Mouse (Mus musculus) frontal cortex, adult (tissue): ENCODE results near the gene Lsp1.

Source experiments
- ATAC-seq: cut with Nextera tagmentation; 2 replicates; pipeline ENCODE4 v1.9.2; 2017; ENCODE audit warnings: mild to moderate bottlenecking, moderate library complexity, mixed read lengths; ENCODE audit not compliant: low TSS enrichment

The Lsp1 gene

DNA sequence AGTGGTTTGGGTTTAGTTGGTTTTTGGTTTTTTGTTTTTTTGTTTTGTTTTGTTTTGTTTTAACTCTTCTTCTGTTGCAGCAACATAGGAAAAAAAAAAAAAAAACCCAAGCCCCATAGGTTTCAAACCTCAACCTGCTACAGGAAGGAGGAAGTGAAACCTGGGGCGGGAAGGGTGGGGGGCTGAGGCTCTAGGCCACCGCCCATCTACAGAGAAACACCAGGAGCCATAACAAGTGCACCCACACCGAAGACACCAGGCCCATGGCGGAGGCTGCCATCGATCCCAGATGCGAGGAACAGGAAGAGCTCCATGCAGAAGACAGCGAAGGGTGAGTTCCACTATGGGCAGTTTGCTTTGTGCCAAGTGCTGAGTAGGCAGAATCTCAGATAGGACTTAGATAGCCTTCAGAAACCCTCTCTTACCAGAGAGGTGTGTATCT, at the start of gene Lsp1:
Gene Lsp1, plus strand, starts transcription at position 174 of the 442 bp plus-strand sequence.
- ATAC-seq, result no peak

DNA sequence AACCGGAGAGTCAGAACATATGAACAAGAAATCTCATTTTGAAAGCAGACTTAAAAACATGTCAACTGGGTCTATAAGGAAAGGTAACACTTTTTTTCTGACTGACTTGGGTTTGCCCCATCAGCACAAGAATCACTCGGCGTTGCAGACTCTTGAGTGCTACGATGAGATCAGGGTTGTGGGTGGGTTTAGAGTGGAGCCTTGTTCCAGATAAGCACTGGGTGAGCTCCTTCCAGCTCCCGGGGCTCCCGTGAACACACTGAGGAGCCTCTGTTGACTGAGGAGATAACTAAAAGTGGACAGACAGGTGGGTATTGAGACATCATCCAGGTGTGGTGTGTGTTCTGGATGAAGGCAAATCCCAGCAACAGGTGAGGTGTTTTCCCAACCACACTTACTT, 47.3 kb upstream of the Lsp1 start:
- ATAC-seq, result no peak

DNA sequence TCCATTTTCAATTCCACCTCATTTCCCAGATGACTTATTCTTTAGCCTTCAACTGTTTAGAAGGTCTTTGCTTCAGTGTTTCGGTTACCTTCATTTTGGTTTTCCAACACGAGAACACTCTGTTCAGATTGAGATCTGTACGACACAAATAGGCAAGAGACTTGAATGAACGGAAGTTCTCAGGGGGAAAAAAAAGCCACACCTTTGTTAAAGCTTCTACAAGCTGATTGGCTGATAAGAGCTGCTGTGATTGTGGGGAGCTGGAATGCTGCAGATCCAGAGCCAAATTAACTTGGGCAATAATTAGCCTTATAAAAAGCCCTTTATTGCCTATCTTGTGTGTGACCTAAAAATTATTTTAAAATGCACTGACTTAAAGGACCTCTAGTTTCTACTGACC, 45.3 kb upstream of the Lsp1 start:
- ATAC-seq, result no peak

DNA sequence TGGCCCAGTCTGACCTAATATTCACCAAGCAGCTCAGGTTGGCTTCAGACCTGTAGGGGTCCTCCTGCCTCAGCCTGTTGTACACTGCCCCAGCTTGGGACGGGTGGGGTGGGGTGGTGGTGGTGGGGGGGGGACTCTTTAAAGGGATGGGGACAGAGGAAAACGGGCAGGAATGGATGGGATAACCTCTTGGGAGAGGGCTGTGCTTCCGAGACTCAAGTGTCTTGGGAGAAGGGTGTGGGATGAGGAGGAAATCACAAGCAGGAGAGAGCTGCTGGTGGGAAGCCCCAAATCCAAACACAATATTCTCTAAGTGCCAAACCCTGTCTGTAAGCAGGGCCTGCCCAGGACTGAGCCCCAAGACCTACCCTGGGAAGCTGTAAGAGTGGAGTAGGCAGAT, 44.4 kb upstream of the Lsp1 start:
- no peak for ATAC-seq

DNA sequence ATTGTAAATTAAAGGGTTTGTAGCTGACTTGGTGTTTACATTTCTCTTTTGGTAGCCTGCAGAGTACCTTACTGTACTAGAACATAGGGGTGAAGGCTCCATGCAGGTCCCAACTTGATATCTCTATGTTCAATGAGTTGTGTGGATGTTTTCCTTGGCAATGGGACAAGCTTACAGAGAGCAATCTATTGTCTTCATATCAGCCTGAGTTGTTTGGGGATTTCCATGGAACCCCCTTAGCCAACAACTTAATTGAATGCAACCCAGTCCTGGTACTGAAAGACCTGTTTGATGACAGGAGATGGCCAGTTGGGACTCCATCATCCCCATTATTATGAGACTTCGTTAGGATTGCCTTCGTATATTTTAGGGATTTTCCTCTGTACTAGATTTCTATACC, 42.6 kb upstream of the Lsp1 start:
- ATAC-seq, result no peak

DNA sequence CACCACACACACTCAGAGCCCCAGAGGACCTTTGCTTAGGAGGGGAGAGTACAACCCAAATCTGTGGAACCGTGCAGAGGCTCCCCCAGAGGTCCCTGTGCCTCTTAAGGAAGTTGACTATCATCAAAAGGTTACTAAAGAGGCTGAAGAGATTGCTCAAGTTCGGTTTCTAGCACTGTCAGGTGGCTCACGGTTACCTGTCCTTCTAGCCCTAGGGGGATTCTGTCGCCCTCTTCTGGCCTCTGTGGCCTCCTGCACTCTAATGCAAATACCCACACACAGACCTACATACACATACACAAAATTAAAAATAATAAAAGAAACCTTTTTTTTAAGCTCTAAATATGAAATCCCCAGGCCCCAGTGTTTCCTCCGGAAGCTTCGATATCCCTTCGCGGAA, 41.9 kb upstream of the Lsp1 start:
- ATAC-seq, result no peak

DNA sequence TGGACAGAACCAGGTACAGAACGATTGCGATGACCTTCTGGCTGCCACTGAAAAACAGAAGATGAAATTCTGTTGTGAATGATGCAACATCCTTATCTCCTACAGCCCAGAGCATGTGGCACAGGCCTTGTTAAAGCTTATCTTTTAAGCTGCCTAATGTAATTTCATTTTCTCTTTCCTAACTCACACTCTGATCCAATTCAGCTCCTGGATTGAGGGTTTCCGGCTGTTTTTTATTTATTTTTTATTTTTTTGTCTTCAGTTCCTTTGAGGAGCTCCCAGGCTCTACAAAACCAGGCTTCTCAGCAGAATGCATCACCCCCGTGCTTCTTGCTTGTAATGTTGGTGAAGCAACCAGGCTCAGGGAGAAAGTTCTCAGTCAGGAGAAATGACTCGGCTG, 40.7 kb upstream of the Lsp1 start:
- no peak for ATAC-seq

DNA sequence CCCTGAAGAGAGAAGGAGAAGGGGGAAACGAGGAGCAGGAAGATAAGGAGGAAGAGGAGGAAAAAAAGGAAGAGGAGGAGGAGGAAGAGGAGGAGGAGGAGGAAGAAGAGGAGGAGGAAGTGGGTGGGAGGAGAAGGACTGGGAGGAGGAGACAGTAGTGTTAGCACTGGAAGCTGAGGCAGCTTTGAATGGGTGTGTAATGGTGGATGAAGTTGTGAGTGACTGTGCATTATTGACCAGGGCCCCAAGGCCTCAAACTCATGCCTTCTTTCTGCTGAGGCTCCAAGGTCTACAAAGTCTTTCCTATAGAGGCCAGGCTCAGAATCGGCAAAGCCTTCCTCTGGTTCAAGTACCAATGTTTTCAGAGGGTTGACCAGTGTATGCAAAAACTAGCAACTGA, 38.8 kb upstream of the Lsp1 start:
- ATAC-seq, result no peak

DNA sequence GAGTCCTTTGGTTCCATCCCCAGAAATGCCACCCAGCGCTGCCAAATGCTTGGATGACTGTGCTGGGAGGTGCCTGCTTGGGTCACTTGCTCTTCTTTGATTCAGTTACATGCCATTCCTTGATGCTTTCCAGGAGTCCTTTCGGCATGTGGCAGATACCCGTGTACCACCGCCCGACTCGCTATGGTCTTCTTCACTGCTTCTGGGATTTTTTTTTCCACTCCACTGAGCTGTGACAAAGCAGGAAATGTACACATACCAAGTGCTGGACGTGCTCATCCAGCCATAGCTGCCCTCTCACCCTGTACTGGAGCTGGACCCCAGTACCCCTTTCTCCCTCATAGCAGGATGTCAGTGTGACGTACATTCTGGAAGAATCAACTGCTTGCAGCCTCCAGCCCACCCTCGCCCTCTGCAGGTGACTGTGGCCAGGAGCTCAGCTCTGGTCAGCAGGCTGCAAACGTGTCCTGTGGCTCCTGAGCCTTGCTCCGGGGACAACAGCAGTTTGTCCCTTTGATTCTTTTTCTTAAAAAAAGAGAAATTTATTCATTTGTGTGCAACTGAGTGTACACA, 34.9 kb upstream of the Lsp1 start:
- ATAC-seq, result no peak

DNA sequence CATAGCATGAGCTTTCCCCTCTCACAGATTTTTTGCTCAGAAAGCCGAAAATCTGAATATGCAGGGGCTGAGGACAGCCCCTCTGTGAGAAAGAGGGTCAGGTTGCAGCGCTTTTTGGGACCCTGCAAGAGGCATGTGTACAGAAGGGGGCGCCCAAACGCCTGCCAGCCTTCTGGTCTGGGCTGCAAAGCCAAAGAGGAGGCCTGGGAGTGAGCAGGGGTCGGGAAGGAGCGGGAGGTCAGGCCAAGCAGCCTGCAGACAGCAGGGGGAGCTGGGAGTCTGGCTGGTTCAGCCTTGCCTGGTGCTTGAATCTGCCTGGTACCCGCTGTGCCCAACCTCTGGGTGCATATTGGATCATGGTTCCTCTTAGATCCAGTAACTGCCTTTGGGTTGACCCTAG, 32.4 kb upstream of the Lsp1 start:
- ATAC-seq, result no peak

DNA sequence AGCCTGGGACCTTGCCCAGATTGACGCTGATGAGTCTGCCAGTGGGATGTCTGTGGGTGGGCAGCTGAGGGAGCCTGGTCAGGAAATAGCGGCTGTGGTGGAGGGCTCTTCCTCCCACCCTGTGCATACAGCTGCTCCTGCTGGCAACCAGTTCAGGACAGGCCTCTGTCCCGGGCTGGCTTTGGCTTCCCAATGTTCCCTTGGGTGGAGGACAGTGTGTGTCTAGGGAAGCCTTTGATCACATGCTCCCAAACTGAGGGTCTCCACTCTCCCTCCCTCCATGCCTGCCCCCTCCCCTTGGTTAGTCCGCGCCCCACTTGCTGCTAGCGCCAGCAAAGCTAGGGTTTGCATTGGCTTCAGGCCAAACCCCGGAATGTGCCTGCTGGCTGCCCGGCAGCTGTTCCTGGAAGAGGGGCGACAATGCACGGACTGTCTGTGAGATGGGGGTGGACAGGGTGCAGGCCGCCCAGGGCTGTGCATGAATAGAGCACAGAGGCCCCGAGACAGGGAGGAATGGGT, 30.4 kb upstream of the Lsp1 start:
- no peak for ATAC-seq

DNA sequence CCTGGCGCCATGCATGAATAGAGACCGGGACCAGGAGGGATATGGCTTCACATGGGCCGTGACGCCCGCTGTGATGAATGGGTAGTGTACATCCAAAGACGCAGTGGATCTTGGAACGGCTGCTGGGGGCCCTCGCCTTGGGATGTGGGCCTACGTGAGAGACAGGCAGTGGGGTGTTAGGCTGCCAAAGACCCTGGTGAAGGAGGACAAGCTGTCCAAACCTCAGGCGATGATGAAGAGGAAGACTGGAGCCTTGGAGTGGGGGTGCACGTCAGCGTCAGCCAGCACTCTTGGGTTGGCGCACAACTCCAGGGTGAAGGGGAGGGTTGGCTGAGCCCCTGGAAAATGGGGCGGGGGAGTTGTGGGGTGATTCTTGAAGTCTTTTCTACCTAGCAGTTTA, 29.5 kb upstream of the Lsp1 start:
- no peak for ATAC-seq

DNA sequence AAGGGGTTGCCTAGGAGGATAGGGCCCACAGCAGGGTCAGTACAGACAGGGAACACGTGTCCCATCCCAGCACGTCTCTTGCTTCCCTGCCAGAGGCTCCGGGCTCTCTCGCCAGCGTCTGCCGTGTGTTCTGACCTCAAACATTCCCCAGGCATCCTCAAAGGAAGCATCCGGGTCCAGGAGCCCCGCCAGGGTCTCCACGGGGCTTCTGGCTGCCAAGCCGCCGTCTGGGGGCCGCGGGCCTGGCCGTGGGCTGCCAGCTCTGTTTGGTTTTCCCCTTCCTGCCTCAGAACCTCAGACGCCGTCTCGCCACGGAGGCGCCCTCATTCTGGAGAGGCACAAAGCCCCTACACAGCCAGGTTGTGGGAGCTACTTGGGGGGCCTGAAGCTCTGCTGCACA, 27.0 kb upstream of the Lsp1 start:
- no peak for ATAC-seq

DNA sequence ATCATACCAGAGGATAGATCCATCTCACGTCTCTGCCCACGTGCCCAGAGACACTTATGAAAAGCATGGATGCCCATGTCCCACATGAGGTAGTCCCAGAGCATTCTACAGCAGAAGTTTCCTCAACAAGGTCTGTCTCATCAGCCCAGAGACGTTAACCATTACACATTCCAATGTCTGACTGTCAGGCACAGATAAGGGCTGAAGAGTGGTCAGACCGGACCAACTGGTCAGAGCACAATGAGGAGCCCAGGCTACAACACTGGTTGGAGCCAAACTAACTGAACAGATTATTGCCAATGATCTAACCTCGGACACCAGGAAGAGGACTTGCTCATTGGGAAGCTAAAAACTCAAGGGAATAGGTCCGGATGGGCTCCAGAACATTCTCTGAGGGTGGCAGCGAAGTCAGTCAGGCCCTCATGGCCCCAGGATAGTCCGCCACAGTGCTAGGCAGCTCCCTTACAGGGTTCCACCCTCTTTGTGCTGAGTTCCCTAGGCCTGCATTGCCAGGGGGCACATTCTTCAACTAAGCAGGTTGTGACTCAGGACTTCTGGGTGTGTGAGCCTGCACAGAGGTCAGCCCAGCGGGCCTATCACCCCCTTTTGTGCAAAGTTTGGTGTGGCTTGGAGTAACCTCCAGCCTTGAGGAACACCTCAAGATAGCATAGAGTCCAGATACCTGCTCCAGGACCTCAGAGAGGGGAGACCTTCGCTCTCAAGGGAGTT, 26.3 kb upstream of the Lsp1 start, which contains the start of gene Syt8:
Gene Syt8, plus strand, starts transcription at position 714 of the 729 bp plus-strand sequence.
- ATAC-seq, result no peak

DNA sequence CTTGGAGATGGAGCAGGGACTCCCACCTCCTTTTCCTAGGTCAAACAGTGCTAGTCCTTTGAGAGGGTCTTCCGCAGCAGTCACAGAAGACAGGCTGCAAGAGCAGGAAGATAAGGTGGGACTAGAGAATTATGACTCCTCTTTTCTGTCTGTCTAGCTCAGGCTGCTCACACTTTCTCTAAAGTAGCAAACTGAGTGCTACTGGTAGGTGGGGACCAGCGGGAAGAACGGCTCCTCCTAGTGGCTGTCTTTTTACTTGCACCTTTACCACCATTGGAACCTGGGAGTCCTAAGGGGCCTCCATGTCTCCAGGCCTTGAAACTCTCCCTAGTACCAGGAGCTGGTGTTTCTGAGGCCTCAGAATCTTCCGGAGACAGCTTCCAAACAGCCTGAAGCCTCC, 25.1 kb upstream of the Lsp1 start:
- peak; percentile 91 for ATAC-seq

DNA sequence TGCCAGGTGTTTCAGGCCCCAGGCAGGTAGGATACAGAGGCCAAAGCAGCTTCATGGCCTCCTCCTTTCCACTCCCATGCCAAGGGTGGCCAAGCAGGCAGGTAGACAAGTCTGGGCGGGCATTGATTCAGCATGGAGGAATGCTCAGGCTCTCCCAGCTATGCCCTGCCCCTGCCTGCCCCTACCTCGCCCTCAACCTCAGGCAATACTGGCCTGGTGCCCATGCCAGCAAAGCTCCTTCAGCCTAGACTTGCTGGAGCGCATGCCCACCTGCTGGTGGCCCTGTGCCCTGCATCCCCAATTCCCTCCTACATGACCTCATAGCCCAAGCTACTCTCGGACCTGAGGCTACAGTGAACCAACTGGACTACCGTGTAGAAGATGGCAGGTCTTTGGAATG, 23.3 kb upstream of the Lsp1 start:
- no peak for ATAC-seq

DNA sequence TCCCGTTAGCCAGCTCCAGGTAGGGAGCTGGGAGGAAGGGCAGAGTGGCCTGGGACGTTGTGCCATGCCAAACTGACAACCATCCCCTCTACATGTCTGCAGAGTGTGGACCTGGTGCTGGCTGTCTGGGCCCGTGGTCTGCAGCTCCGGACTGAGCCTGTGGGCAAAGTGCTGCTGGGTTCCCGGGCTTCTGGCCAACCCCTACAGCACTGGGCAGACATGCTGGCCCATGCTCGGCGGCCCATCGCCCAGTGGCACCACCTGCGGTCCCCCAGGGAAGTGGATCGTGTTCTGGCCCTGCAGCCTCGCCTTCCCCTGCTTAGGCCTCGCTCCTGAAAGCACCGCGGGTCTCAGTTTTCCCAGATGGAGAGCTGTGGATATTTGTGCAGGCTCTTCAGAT, 20.6 kb upstream of the Lsp1 start:
- no peak for ATAC-seq

DNA sequence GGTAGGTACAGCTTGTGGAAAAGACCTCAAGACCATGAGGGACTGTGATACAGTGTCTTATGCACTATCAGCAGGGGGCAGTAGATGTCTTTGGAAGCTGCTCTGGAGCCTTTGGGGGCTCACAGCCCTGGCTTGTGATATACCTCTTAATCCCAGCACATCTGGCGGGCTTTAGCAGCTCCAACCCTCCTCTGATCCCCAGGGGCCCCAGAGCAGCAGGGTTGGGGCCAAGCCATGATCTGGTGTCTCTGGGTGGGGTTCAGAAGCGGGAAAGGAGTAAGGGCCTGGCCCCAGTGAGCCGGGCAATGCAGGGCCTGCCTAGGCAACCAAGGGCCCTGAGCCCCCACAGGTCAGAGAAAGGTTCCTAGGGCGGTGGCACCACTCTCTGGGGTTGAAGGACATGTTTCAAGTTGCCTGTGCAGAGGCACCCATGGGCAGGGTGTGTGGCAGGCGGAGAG, 19.9 kb upstream of the Lsp1 start:
- ATAC-seq, result 0 out of 2 replicates have a peak, but pooled peaks have one; percentile 59

DNA sequence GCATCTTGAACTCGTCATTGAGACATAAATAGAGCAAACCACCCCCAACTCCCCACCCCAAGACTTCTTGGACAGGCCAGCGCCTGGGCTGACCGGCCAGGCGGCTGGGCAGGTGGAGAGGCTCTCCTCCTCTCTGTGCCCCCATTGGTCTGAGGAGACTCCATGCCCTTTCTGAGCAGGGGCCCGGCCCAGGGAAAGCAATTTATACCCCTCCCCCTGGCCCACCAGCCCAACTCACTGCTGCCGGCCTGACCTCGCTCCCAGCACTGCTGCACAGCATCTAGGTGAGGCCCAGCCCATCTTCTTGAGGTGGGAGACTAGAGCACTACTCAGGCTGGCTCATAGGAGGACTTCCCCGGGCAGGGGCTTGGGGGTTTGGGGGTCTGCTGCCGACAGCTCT, 19.0 kb upstream of the Lsp1 start, which contains the start of gene Tnni2:
Gene Tnni2, plus strand, starts transcription at position 224 of the 400 bp plus-strand sequence.
- ATAC-seq, result no peak

DNA sequence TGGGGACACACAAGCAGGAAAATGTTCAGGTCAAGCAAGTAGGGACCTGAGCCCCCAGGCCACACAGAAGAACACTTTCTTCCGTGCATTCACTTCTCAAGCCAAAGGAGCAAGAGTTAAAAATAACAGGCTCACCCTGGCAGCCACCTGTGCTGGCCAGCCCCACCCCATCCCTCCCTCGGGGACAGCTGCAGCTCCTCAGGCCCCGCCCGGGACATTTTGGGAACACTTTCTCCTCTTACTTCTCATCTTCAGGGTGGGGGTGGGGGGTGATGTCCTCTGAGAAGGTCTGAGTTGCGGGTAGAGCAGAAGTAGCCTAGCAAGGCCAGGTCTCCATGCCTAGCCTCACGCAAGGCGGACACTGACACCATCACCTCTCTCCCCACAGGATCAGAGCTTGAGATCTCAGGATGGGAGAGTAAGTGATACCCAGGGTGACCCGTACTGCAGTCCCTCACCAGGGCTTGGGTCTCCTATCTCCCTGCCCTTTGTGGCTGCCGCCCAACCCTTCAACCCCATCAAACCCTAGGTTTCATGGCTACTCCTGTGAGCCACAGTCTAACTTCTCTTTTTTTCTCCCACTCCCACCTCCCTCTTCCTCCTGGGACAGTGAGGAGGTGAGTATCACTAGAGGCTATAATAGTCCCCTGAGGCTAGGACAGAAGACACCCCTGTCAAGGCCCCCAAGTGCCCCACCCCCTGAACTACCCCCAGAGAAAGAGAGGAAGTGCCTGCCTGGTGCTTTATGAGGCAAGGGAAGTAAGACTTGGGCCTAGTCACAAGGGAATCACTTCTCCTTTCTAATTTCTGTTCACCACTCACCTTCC, 18.3 kb upstream of the Lsp1 start:
- ATAC-seq, result no peak

DNA sequence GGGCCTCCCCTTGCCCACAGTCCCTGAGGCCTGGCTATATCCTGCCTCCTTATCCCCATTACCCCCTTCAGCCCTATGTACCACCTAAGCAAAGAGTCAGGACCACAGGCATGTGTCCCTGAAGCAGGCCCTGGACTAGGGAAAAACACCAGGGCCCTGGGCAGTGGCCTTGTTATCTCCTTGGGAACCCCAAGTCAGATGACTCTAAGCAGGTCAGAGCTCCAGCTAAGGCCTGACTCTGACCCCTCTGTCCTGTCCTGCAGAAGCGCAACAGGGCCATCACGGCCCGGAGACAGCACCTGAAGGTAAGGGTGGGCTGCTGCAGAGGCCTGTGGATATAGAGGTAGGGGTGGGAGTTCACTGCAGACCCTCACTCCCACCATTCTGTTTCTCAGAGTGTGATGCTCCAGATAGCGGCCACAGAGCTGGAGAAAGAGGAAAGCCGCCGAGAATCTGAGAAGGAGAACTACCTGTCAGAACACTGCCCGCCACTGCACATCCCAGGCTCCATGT, 17.6 kb upstream of the Lsp1 start:
- ATAC-seq, result no peak

DNA sequence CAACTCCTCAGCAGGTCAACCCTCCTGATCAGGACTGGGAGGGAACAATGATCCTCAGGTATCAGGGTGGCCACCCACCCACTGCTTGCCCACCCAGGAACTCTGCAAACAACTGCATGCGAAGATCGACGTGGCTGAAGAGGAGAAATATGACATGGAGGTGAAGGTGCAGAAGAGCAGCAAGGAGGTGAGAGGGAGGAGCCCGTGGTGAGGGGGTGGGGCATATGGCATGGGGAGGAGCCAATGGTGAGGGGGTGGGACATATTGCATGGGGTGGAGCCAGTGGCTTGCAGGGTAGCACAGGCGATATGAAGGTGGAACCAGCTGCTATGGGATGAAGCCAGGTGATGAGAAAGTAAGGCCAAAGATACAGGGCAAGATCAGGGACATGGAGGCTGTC, 17.1 kb upstream of the Lsp1 start:
- no peak for ATAC-seq
